Mouse (Mus musculus): ENCODE measurements around the gene Acot13. TPM values are rescaled to one million over a fixed set of nuclear protein-coding genes. Genes with fewer than 3 reads are reported as not detected.
A peak's percentile ranks its signal among the peaks of the same experiment; 100 is the strongest.

Acot13 gene
- polyA plus RNA-seq (2015; fragmentation: Nextera tagmentation; extraction: Ambion mirVana), result 50.0 and 55.1 TPM in 2 replicates

- peak within 1 kb of the TSS; percentile 97 for H3K27ac ChIP-seq (replicated peaks)
- under 1% methylated on average over 90 of the region's 90 CpGs for WGBS (ENCODE audit: insufficient replicate concordance)
- H3K9me3 ChIP-seq (replicated peaks), result no peaks in the 10 kb centered on the region
- H3K4me3 ChIP-seq (replicated peaks), result peak within 1 kb of the TSS; percentile 85
- peak within 1 kb of the TSS; percentile 97 for H3K9ac ChIP-seq
- H3K4me2 ChIP-seq, result peak within 1 kb of the TSS; percentile 81
- H3K36me3 ChIP-seq (replicated peaks), result peaks cover 14% of the 10 kb centered on the region; the same call in 1 of the 2 replicates
- no peaks in the 10 kb centered on the region for H3K27me3 ChIP-seq
- peaks cover 27% of the 10 kb centered on the region for H3K4me1 ChIP-seq (replicated peaks)
- ATAC-seq (ENCODE audit: insufficient read depth), result peak; percentile 96
Observed at GRCm38 (mm10) chr13:24831353-24832130, at the start of gene Acot13, which contains the start of gene Tdp2. TSS of gene Acot13 (minus strand) at chr13:24831540. TSS of gene Tdp2 (plus strand) at chr13:24831679.

GRCm38 (mm10) chr13:24880704-24881103, 49.4 kb upstream of the Acot13 start:
- Histone ChIP-seq H3K36me3 (replicated peaks) (no peaks in the 10 kb centered on the region), H3K4me1 (replicated peaks) (0 out of 2 replicates have a peak, but pooled peaks cover 3% of the 10 kb centered on the region), H3K9me3 (replicated peaks) (no peaks in the 10 kb centered on the region), H3K27ac (replicated peaks) (no peak overlapping the region), H3K9ac (no peak overlapping the region), H3K27me3 (no peaks in the 10 kb centered on the region), H3K4me2 (no peak overlapping the region), H3K4me3 (replicated peaks) (no peak overlapping the region)
- WGBS (ENCODE audit: insufficient replicate concordance), result 66% methylated on average over 5 of the region's 5 CpGs
- no peak for ATAC-seq (ENCODE audit: insufficient read depth)

- ATAC-seq (ENCODE audit: insufficient read depth), result no peak; the same call in 1 of the 2 replicates
- no peak overlapping the region for H3K9ac ChIP-seq
- H3K9me3 ChIP-seq (replicated peaks), result no peaks in the 10 kb centered on the region
- 64% methylated on average over 6 of the region's 6 CpGs for whole genome bisulfite sequencing (ENCODE audit: insufficient replicate concordance)
- 0 out of 2 replicates have a peak, but pooled peaks cover 3% of the 10 kb centered on the region for H3K4me1 ChIP-seq (replicated peaks)
- H3K27ac ChIP-seq (replicated peaks), result no peak overlapping the region
- H3K4me3 ChIP-seq (replicated peaks), result no peak overlapping the region
- H3K36me3 ChIP-seq (replicated peaks), result no peaks in the 10 kb centered on the region
- H3K27me3 ChIP-seq, result no peaks in the 10 kb centered on the region
- H3K4me2 ChIP-seq, result no peak overlapping the region
Observed at GRCm38 (mm10) chr13:24880208-24880607, 48.9 kb upstream of the Acot13 start.

GRCm38 (mm10) chr13:24879359-24880040, 48.2 kb upstream of the Acot13 start:
- peak overlapping the region; percentile 11; the same call in 1 of the 2 replicates for H3K9ac ChIP-seq
- H3K4me2 ChIP-seq, result no peak overlapping the region
- peak; percentile 56; the same call in 1 of the 2 replicates for ATAC-seq (ENCODE audit: insufficient read depth)
- H3K9me3 ChIP-seq (replicated peaks), result no peaks in the 10 kb centered on the region
- H3K36me3 ChIP-seq (replicated peaks), result no peaks in the 10 kb centered on the region
- 0 out of 2 replicates have a peak, but pooled peaks cover 3% of the 10 kb centered on the region for H3K4me1 ChIP-seq (replicated peaks)
- WGBS (ENCODE audit: insufficient replicate concordance), result 69% methylated on average over 15 of the region's 15 CpGs
- H3K4me3 ChIP-seq (replicated peaks), result no peak overlapping the region
- no peaks in the 10 kb centered on the region for H3K27me3 ChIP-seq
- H3K27ac ChIP-seq (replicated peaks), result no peak overlapping the region

GRCm38 (mm10) chr13:24868233-24868632, 36.9 kb upstream of the Acot13 start:
- Histone ChIP-seq H3K4me3 (replicated peaks) (no peak overlapping the region), H3K9me3 (replicated peaks) (no peaks in the 10 kb centered on the region), H3K9ac (no peak overlapping the region), H3K4me1 (replicated peaks) (no peaks in the 10 kb centered on the region; the same call in 1 of the 2 replicates), H3K36me3 (replicated peaks) (no peaks in the 10 kb centered on the region), H3K27me3 (no peaks in the 10 kb centered on the region), H3K4me2 (no peak overlapping the region), H3K27ac (replicated peaks) (no peak overlapping the region)
- ATAC-seq (ENCODE audit: insufficient read depth), result no peak
- 65% methylated on average over 7 of the region's 7 CpGs for WGBS (ENCODE audit: insufficient replicate concordance)

- Histone ChIP-seq H3K9me3 (replicated peaks) (no peaks in the 10 kb centered on the region), H3K36me3 (replicated peaks) (no peaks in the 10 kb centered on the region), H3K4me3 (replicated peaks) (no peak overlapping the region), H3K27ac (replicated peaks) (no peak overlapping the region), H3K27me3 (no peaks in the 10 kb centered on the region), H3K4me2 (no peak overlapping the region), H3K4me1 (replicated peaks) (no peaks in the 10 kb centered on the region; the same call in 1 of the 2 replicates), H3K9ac (no peak overlapping the region)
- ATAC-seq (ENCODE audit: insufficient read depth), result no peak
- 76% methylated on average over 10 of the region's 10 CpGs for WGBS (ENCODE audit: insufficient replicate concordance)
Observed at GRCm38 (mm10) chr13:24867789-24868188, 36.4 kb upstream of the Acot13 start.

GRCm38 (mm10) chr13:24866430-24867402, 35.4 kb upstream of the Acot13 start:
- Histone ChIP-seq H3K27ac (replicated peaks) (no peak overlapping the region), H3K4me1 (replicated peaks) (no peaks in the 10 kb centered on the region; the same call in 1 of the 2 replicates), H3K27me3 (no peaks in the 10 kb centered on the region), H3K36me3 (replicated peaks) (no peaks in the 10 kb centered on the region), H3K9ac (no peak overlapping the region), H3K9me3 (replicated peaks) (no peaks in the 10 kb centered on the region), H3K4me3 (replicated peaks) (no peak overlapping the region), H3K4me2 (no peak overlapping the region)
- 58% methylated on average over 9 of the region's 9 CpGs for WGBS (ENCODE audit: insufficient replicate concordance)
- no peak for ATAC-seq (ENCODE audit: insufficient read depth)

- no peaks in the 10 kb centered on the region for H3K27me3 ChIP-seq
- no peak overlapping the region for H3K4me3 ChIP-seq (replicated peaks)
- no peaks in the 10 kb centered on the region for H3K9me3 ChIP-seq (replicated peaks)
- no peak overlapping the region for H3K27ac ChIP-seq (replicated peaks)
- ATAC-seq (ENCODE audit: insufficient read depth), result no peak
- H3K36me3 ChIP-seq (replicated peaks), result no peaks in the 10 kb centered on the region
- no peaks in the 10 kb centered on the region; the same call in 1 of the 2 replicates for H3K4me1 ChIP-seq (replicated peaks)
- H3K4me2 ChIP-seq, result no peak overlapping the region
- WGBS (ENCODE audit: insufficient replicate concordance), result 48% methylated on average over 7 of the region's 7 CpGs
- H3K9ac ChIP-seq, result no peak overlapping the region
Observed at GRCm38 (mm10) chr13:24862520-24862919, 31.2 kb upstream of the Acot13 start.

- Histone ChIP-seq H3K4me1 (replicated peaks) (no peaks in the 10 kb centered on the region; the same call in 1 of the 2 replicates), H3K27me3 (no peaks in the 10 kb centered on the region), H3K4me2 (no peak overlapping the region), H3K36me3 (replicated peaks) (no peaks in the 10 kb centered on the region), H3K9me3 (replicated peaks) (no peaks in the 10 kb centered on the region), H3K27ac (replicated peaks) (no peak overlapping the region), H3K4me3 (replicated peaks) (no peak overlapping the region), H3K9ac (no peak overlapping the region)
- ATAC-seq (ENCODE audit: insufficient read depth), result no peak
- 72% methylated on average over 7 of the region's 7 CpGs for WGBS (ENCODE audit: insufficient replicate concordance)
Observed at GRCm38 (mm10) chr13:24862021-24862420, 30.7 kb upstream of the Acot13 start.

- no peak for ATAC-seq (ENCODE audit: insufficient read depth)
- 46% methylated on average over 12 of the region's 12 CpGs for WGBS (ENCODE audit: insufficient replicate concordance)
Observed at GRCm38 (mm10) chr13:24861084-24861483, 29.7 kb upstream of the Acot13 start.

More at GRCm38 (mm10) chr13:24861084-24861483, 29.7 kb upstream of the Acot13 start:
- Histone ChIP-seq H3K4me2 (no peak overlapping the region), H3K9ac (no peak overlapping the region), H3K4me3 (replicated peaks) (no peak overlapping the region), H3K27ac (replicated peaks) (no peak overlapping the region), H3K4me1 (replicated peaks) (no peaks in the 10 kb centered on the region), H3K27me3 (no peaks in the 10 kb centered on the region), H3K9me3 (replicated peaks) (no peaks in the 10 kb centered on the region), H3K36me3 (replicated peaks) (no peaks in the 10 kb centered on the region)

Data from liver, embryonic 15.5 days (tissue).